Mouse (Mus musculus) lung, embryonic 14.5 days (tissue): ENCODE measurements around the gene Plekhm3. TPM values are rescaled to one million over a fixed set of nuclear protein-coding genes. Genes with fewer than 3 reads are reported as not detected.

Experiments
- ATAC-seq: fragments of 200-750 bp; cut with Nextera tagmentation; 2 replicates; pipeline ENCODE4 v1.8.0; 2017; ENCODE audit warnings: mild to moderate bottlenecking, moderate TSS enrichment, moderate library complexity; ENCODE audit not compliant: insufficient read depth
- DNase-seq: peaks from one replicate; pipeline ENCODE4 v3.0.0-alpha.2; 2015
- H3K27ac ChIP-seq: fragments of 300-500 bp; sonication (generic); 2 replicates; pipeline ENCODE4 v1.5.1; 2014; ENCODE audit warnings: low read depth, mild to moderate bottlenecking, moderate library complexity
- H3K27me3 ChIP-seq: fragments of 300-500 bp; sonication (generic); 2 replicates; pipeline ENCODE4 v1.6.1; 2014; ENCODE audit warnings: low read length, control low read depth; ENCODE audit not compliant: insufficient read depth
- H3K36me3 ChIP-seq: fragments of 300-500 bp; sonication (generic); 2 replicates; pipeline ENCODE4 v1.6.1; 2014; ENCODE audit warnings: control low read depth; ENCODE audit not compliant: insufficient read depth
- H3K4me1 ChIP-seq: fragments of 300-500 bp; sonication (generic); 2 replicates; pipeline ENCODE4 v1.6.1; 2014; ENCODE audit warnings: antibody characterized with exemption, control low read depth; ENCODE audit not compliant: insufficient read depth
- H3K4me2 ChIP-seq: fragments of 300-500 bp; sonication (generic); 2 replicates; pipeline ENCODE4 v1.6.1; 2014; ENCODE audit warnings: mild to moderate bottlenecking
- H3K4me3 ChIP-seq: fragments of 300-500 bp; sonication (generic); 2 replicates; pipeline ENCODE4 v1.5.1; 2014; ENCODE audit warnings: low read depth, low read length
- H3K9ac ChIP-seq: fragments of 300-500 bp; sonication (generic); 2 replicates; pipeline ENCODE4 v1.6.1; 2014
- H3K9me3 ChIP-seq: fragments of 300-500 bp; sonication (generic); 2 replicates; pipeline ENCODE4 v1.6.1; 2016; ENCODE audit warnings: low read depth, low read length, control low read depth
- CTCF ChIP-seq: IDR thresholded peaks from 2 replicates; pipeline ENCODE4 v1.5.1; 2016; ENCODE audit warnings: antibody characterized with exemption, low read depth
- WGBS: fragments of 180-500 bp; shearing (Covaris S2); extraction: QIAGEN DNeasy Blood & Tissue Kit; methylation state at CpG from one replicate; pipeline ENCODE4 v1.1.7; 2014; 5-methylcytosine and 5-hydroxymethylcytosine counted together
- polyA plus RNA-seq: library from polyadenylated mRNA; unstranded; fragments of >200 nt; fragmentation: Nextera tagmentation; extraction: Ambion mirVana; gene quantifications from 2 replicates; pipeline ENCODE4 v1.2.1, GENCODE M21; 2014

Plekhm3 gene
- polyA plus RNA-seq, 1 experiment from 2014 or later: 8.1 TPM

GRCm38 (mm10) chr1:64891332-64891731 is 65.3 kb downstream of the Plekhm3 start:
- Histone ChIP-seq H3K27me3 (no peaks in the 10 kb centered on the region), H3K9me3 (no peaks in the 10 kb centered on the region), H3K27ac (no peak overlapping the region), H3K4me3 (no peak overlapping the region), H3K4me2 (no peak overlapping the region), H3K4me1 (no peaks in the 10 kb centered on the region), H3K9ac (no peak overlapping the region), H3K36me3 (no peaks in the 10 kb centered on the region)
- no peak for ATAC-seq
- no peak for TF ChIP-seq CTCF
- no peak for DNase-seq
- 92% methylated on average over 4 of the region's 4 CpGs for whole genome bisulfite sequencing

- ATAC-seq: no peak
Observed at GRCm38 (mm10) chr1:64887502-64888203, 69.0 kb downstream of the Plekhm3 start.

GRCm38 (mm10) chr1:64886718-64887117 is 69.9 kb downstream of the Plekhm3 start:
- Histone ChIP-seq H3K27ac (no peak overlapping the region), H3K4me2 (no peak overlapping the region), H3K4me1 (no peaks in the 10 kb centered on the region), H3K4me3 (no peak overlapping the region), H3K27me3 (no peaks in the 10 kb centered on the region), H3K9ac (no peak overlapping the region), H3K9me3 (no peaks in the 10 kb centered on the region), H3K36me3 (no peaks in the 10 kb centered on the region)
- 82% methylated on average over 6 of the region's 6 CpGs for WGBS
- ATAC-seq (no peak), DNase-seq (no peak)
- TF ChIP-seq CTCF: no peak

More at GRCm38 (mm10) chr1:64887502-64888203, 69.0 kb downstream of the Plekhm3 start:
- Histone ChIP-seq H3K4me2 (no peak overlapping the region), H3K4me1 (no peaks in the 10 kb centered on the region), H3K4me3 (no peak overlapping the region), H3K9me3 (no peaks in the 10 kb centered on the region), H3K36me3 (no peaks in the 10 kb centered on the region), H3K27ac (no peak overlapping the region), H3K9ac (no peak overlapping the region), H3K27me3 (no peaks in the 10 kb centered on the region)
- no peak for DNase-seq
- no peak for TF ChIP-seq CTCF
- WGBS: 65% methylated on average over 2 of the region's 2 CpGs

- Histone ChIP-seq H3K4me3 (no peak overlapping the region), H3K4me1 (no peaks in the 10 kb centered on the region), H3K9me3 (no peaks in the 10 kb centered on the region), H3K9ac (no peak overlapping the region), H3K4me2 (no peak overlapping the region), H3K27ac (no peak overlapping the region), H3K36me3 (no peaks in the 10 kb centered on the region), H3K27me3 (no peaks in the 10 kb centered on the region)
- no peak for TF ChIP-seq CTCF
- ATAC-seq (no peak), DNase-seq (no peak)
- WGBS: 72% methylated on average over 3 of the region's 3 CpGs
Observed at GRCm38 (mm10) chr1:64885328-64885727, 71.3 kb downstream of the Plekhm3 start.

GRCm38 (mm10) chr1:64884007-64884406 is 72.6 kb downstream of the Plekhm3 start:
- 26% methylated on average over 6 of the region's 6 CpGs for WGBS
- Histone ChIP-seq H3K4me3 (no peak overlapping the region), H3K9ac (no peak overlapping the region), H3K4me1 (peaks cover 4% of the 10 kb centered on the region), H3K27ac (no peak overlapping the region), H3K36me3 (no peaks in the 10 kb centered on the region), H3K4me2 (no peak overlapping the region), H3K9me3 (no peaks in the 10 kb centered on the region), H3K27me3 (no peaks in the 10 kb centered on the region)
- no peak for TF ChIP-seq CTCF
- DNase-seq (peak; percentile 29), ATAC-seq (no peak)

- Histone ChIP-seq H3K4me3 (no peak overlapping the region), H3K27me3 (no peaks in the 10 kb centered on the region), H3K4me1 (peaks cover 10% of the 10 kb centered on the region), H3K4me2 (no peak overlapping the region), H3K36me3 (no peaks in the 10 kb centered on the region), H3K9me3 (no peaks in the 10 kb centered on the region), H3K9ac (no peak overlapping the region), H3K27ac (no peak overlapping the region)
- ATAC-seq: no peak
- no peak for TF ChIP-seq CTCF
- DNase-seq: no peak
- WGBS: 56% methylated on average over 3 of the region's 3 CpGs
Observed at GRCm38 (mm10) chr1:64880613-64881012, 76.0 kb downstream of the Plekhm3 start.

- H3K9ac ChIP-seq: no peak overlapping the region
- no peak for TF ChIP-seq CTCF
- no peak overlapping the region for H3K4me3 ChIP-seq
- no peaks in the 10 kb centered on the region for H3K27me3 ChIP-seq
- WGBS: 19% methylated on average over 12 of the region's 12 CpGs
- H3K36me3 ChIP-seq: no peaks in the 10 kb centered on the region
- H3K27ac ChIP-seq: no peak overlapping the region
- H3K9me3 ChIP-seq: no peaks in the 10 kb centered on the region
- peak; percentile 83 for DNase-seq
- peaks cover 10% of the 10 kb centered on the region for H3K4me1 ChIP-seq
- no peak overlapping the region for H3K4me2 ChIP-seq
- peak; percentile 83 for ATAC-seq
Observed at GRCm38 (mm10) chr1:64878795-64879240, 77.8 kb downstream of the Plekhm3 start.
